Mouse (Mus musculus) liver, adult 2 months (tissue): ENCODE data around the gene Cpt1c. TPM values are rescaled to one million over a fixed set of nuclear protein-coding genes. Genes with fewer than 3 reads are reported as not detected.

Experiments
- DNase-seq: peaks from one replicate; pipeline ENCODE4 v3.0.0-alpha.2; 2011; ENCODE audit warnings: low read depth, low spot score; ENCODE audit errors: extremely low read depth
- H3K27ac ChIP-seq: fragments of 200-500 bp; replicated peaks from 2 replicates; pipeline ENCODE4 v1.5.1; 2012; ENCODE audit warnings: low read depth, mild to moderate bottlenecking, control low read depth, inconsistent platforms, low read length; ENCODE audit not compliant: insufficient read depth
- H3K27me3 ChIP-seq: fragments of 200-500 bp; 2 replicates; pipeline ENCODE4 v1.6.1; 2012; ENCODE audit warnings: mild to moderate bottlenecking, moderate library complexity, low read length, inconsistent platforms; ENCODE audit not compliant: control insufficient read depth, insufficient read depth
- H3K36me3 ChIP-seq: fragments of 200-500 bp; 2 replicates; pipeline ENCODE4 v1.6.1; 2012; ENCODE audit warnings: low read length, inconsistent platforms; ENCODE audit not compliant: control insufficient read depth, insufficient read depth
- H3K4me1 ChIP-seq: fragments of 200-500 bp; 2 replicates; pipeline ENCODE4 v1.6.1; 2011; ENCODE audit warnings: low read length; ENCODE audit not compliant: control insufficient read depth, insufficient read depth
- H3K4me3 ChIP-seq: fragments of 200-500 bp; 2 replicates; pipeline ENCODE4 v1.5.1; 2011; ENCODE audit warnings: low read depth, mild to moderate bottlenecking, control low read depth, low read length, moderate library complexity; ENCODE audit not compliant: insufficient read depth
- H3K79me2 ChIP-seq: fragments of 200-500 bp; 2 replicates; pipeline ENCODE4 v1.6.1; 2012; ENCODE audit warnings: inconsistent platforms, mild to moderate bottlenecking, low read length, moderate library complexity; ENCODE audit not compliant: control insufficient read depth, insufficient read depth
- H3K9ac ChIP-seq: fragments of 200-500 bp; 2 replicates; pipeline ENCODE4 v1.6.1; 2012; ENCODE audit warnings: low read depth, mild to moderate bottlenecking, control low read depth, inconsistent platforms, low read length
- CTCF ChIP-seq: fragments of 200-500 bp; IDR thresholded peaks from 2 replicates; pipeline ENCODE4 v1.5.1; 2011; ENCODE audit warnings: low read depth, low read length, control low read depth
- POLR2A ChIP-seq: fragments of 200-500 bp; IDR thresholded peaks from 2 replicates; pipeline ENCODE4 v1.6.1; 2011; ENCODE audit warnings: low read length, control low read depth; ENCODE audit not compliant: insufficient read depth; ENCODE audit errors: extremely low read depth
- WGBS: fragments of 180-500 bp; shearing (Covaris S2); methylation state at CpG from one replicate; pipeline ENCODE4 v1.1.7; 2018; 5-methylcytosine and 5-hydroxymethylcytosine counted together
- polyA plus RNA-seq: library from polyadenylated mRNA; depleted of rRNA; stranded (reverse); fragments of >200 nt; gene quantifications from 2 replicates; pipeline ENCODE4 v1.2.3, GENCODE M21; 2012
- total RNA-seq: library from RNA; depleted of rRNA; stranded (reverse); fragments of >200 nt; gene quantifications from 2 replicates; pipeline ENCODE4 v1.2.3, GENCODE M21; 2014

Gene Cpt1c
- total and polyA plus RNA-seq, 2 experiments, result 0.09 to 0.91 TPM

- H3K4me3 ChIP-seq, result peak within 1 kb of the TSS; percentile 94
- peak within 1 kb of the TSS; percentile 83 for H3K9ac ChIP-seq
- peaks cover 8% of the 10 kb centered on the region for H3K4me1 ChIP-seq
- peak within 1 kb of the TSS; percentile 78 for H3K27ac ChIP-seq
- TF ChIP-seq CTCF (no peak), POLR2A (peak; percentile 21; the same call in 1 of the 2 replicates)
- WGBS, result under 1% methylated on average over 42 of the region's 42 CpGs
- peaks cover 1% of the 10 kb centered on the region; the same call in 1 of the 2 replicates for H3K36me3 ChIP-seq
- no peaks in the 10 kb centered on the region for H3K27me3 ChIP-seq
- peaks cover 5% of the 10 kb centered on the region; the same call in 1 of the 2 replicates for H3K79me2 ChIP-seq
- peak; percentile 100 for DNase-seq
Observed at GRCm38 (mm10) chr7:44986192-44986878, 11.7 kb upstream of the Cpt1c start, which contains the start of gene Prmt1. TSS of gene Prmt1 (minus strand) at chr7:44986568.

GRCm38 (mm10) chr7:44985595-44986191, 11.0 kb upstream of the Cpt1c start:
- peaks cover 8% of the 10 kb centered on the region for H3K4me1 ChIP-seq

GRCm38 (mm10) chr7:44984833-44985164, 10.1 kb upstream of the Cpt1c start:
- no peak overlapping the region for H3K4me3 ChIP-seq
- H3K27ac ChIP-seq, result no peak overlapping the region
- H3K79me2 ChIP-seq, result peaks cover 5% of the 10 kb centered on the region; the same call in 1 of the 2 replicates
- peaks cover 8% of the 10 kb centered on the region for H3K4me1 ChIP-seq
- no peak overlapping the region for H3K9ac ChIP-seq
- WGBS, result 51% methylated on average over 3 of the region's 3 CpGs
- H3K27me3 ChIP-seq, result no peaks in the 10 kb centered on the region
- DNase-seq, result no peak
- H3K36me3 ChIP-seq, result peaks cover 4% of the 10 kb centered on the region; the same call in 1 of the 2 replicates
- TF ChIP-seq POLR2A, result no peak
- no peak for TF ChIP-seq CTCF

More at GRCm38 (mm10) chr7:44985595-44986191, 11.0 kb upstream of the Cpt1c start:
- no peak for DNase-seq
- WGBS, result under 1% methylated on average over 45 of the region's 45 CpGs
- TF ChIP-seq CTCF, result peak; percentile 24; the same call in 1 of the 2 replicates
- no peak for TF ChIP-seq POLR2A
- Histone ChIP-seq H3K79me2 (peaks cover 5% of the 10 kb centered on the region; the same call in 1 of the 2 replicates), H3K36me3 (peaks cover 3% of the 10 kb centered on the region; the same call in 1 of the 2 replicates), H3K27ac (peak overlapping the region; percentile 64), H3K27me3 (no peaks in the 10 kb centered on the region), H3K4me3 (peak overlapping the region; percentile 94), H3K9ac (peak overlapping the region; percentile 83)

GRCm38 (mm10) chr7:44983944-44984832, 9.5 kb upstream of the Cpt1c start:
- Histone ChIP-seq H3K4me1 (peaks cover 8% of the 10 kb centered on the region), H3K9ac (no peak overlapping the region), H3K4me3 (no peak overlapping the region), H3K79me2 (peaks cover 4% of the 10 kb centered on the region; the same call in 1 of the 2 replicates), H3K27ac (no peak overlapping the region), H3K36me3 (peaks cover 4% of the 10 kb centered on the region; the same call in 1 of the 2 replicates), H3K27me3 (no peaks in the 10 kb centered on the region)
- DNase-seq, result no peak
- WGBS, result 85% methylated on average over 7 of the region's 7 CpGs
- TF ChIP-seq CTCF, result no peak
- TF ChIP-seq POLR2A, result no peak

- Histone ChIP-seq H3K27me3 (no peaks in the 10 kb centered on the region), H3K27ac (no peak overlapping the region), H3K79me2 (peaks cover 2% of the 10 kb centered on the region; the same call in 1 of the 2 replicates), H3K9ac (no peak overlapping the region), H3K36me3 (peaks cover 4% of the 10 kb centered on the region; the same call in 1 of the 2 replicates), H3K4me1 (peaks cover 6% of the 10 kb centered on the region), H3K4me3 (no peak overlapping the region)
- WGBS, result 28% methylated on average over 6 of the region's 6 CpGs
- peak; percentile 47 for DNase-seq
- TF ChIP-seq POLR2A (no peak), CTCF (peak; percentile 98)
Observed at GRCm38 (mm10) chr7:44983085-44983484, 8.4 kb upstream of the Cpt1c start.
